In genomic region chrX:52613328-52614030, GRCm38 (mm10) we compare ENCODE assay signal across 8 mouse cellular contexts. TPM values are rescaled to one million over a fixed set of nuclear protein-coding genes. Genes with fewer than 3 reads are reported as not detected.
DNase-seq lines count a peak whose midpoint lies in the region; ATAC-seq and TF ChIP-seq lines count a peak whose summit lies in the region.

Gene Gpc3, minus strand, starts transcription at chrX:52613950.

- ATAC-seq in forebrain, postnatal 0 days: peak; percentile 79
- ATAC-seq in hindbrain, embryonic 11.5 days (ENCODE audit: low FRiP score): peak; percentile 71
- ATAC-seq in limb, embryonic 13.5 days (ENCODE audit: low FRiP score, low read depth): peak; percentile 65
- ATAC-seq in midbrain, embryonic 13.5 days: peak; percentile 87

- no peak for TF ChIP-seq POLR2A in testis, adult 2 months (IDR thresholded peaks at IDR 0.05; ENCODE audit: control insufficient read depth, low read depth, low read length)

- TF ChIP-seq CTCF in forebrain, postnatal 0 days (IDR thresholded peaks at IDR 0.05; ENCODE audit: low read depth): no peak
- no peak for TF ChIP-seq CTCF in testis, adult 2 months (IDR thresholded peaks at IDR 0.05; ENCODE audit: control insufficient read depth, insufficient read depth, insufficient replicate concordance, low read depth, low read length)

- peak; percentile 2 for DNase-seq in CD4-positive helper T cell, adult 2 months (ENCODE audit: low read depth, low spot score)
- peak; percentile 71 for DNase-seq in adrenal gland, adult 2 months
- DNase-seq in forebrain, postnatal 0 days: peak; percentile 25
- DNase-seq in hindbrain, embryonic 11.5 days (ENCODE audit: low spot score): no peak
- DNase-seq in layer of hippocampus, adult 18-20 months (ENCODE audit: low spot score in 2 of 2): no peak

- no peaks in the 10 kb centered on the region for H3K9me3 ChIP-seq in forebrain, postnatal 0 days (ENCODE audit: low read length)
- H3K9me3 ChIP-seq in hindbrain, embryonic 11.5 days (ENCODE audit: control insufficient read depth, low read length): no peaks in the 10 kb centered on the region
- no peaks in the 10 kb centered on the region for H3K9me3 ChIP-seq in limb, embryonic 13.5 days
- H3K9me3 ChIP-seq in midbrain, embryonic 13.5 days: no peaks in the 10 kb centered on the region

- 30% methylated on average over 46 of the region's 48 CpGs for WGBS in forebrain, postnatal 0 days
- WGBS in hindbrain, embryonic 11.5 days: 21% methylated on average over 42 of the region's 48 CpGs
- WGBS in limb, embryonic 13.5 days: 18% methylated on average over 36 of the region's 48 CpGs
- WGBS in midbrain, embryonic 13.5 days: 29% methylated on average over 48 of the region's 48 CpGs

- no peaks in the 10 kb centered on the region for H3K4me1 ChIP-seq in forebrain, postnatal 0 days (ENCODE audit: insufficient read depth)
- no peaks in the 10 kb centered on the region for H3K4me1 ChIP-seq in hindbrain, embryonic 11.5 days (replicated peaks; ENCODE audit: control insufficient read depth, insufficient read depth, low read length)
- H3K4me1 ChIP-seq in limb, embryonic 13.5 days: peaks cover 38% of the 10 kb centered on the region
- H3K4me1 ChIP-seq in midbrain, embryonic 13.5 days (replicated peaks): 0 out of 2 replicates have a peak, but pooled peaks cover 19% of the 10 kb centered on the region
- no peaks in the 10 kb centered on the region; the same call in 1 of the 2 replicates for H3K4me1 ChIP-seq in testis, adult 2 months (ENCODE audit: control insufficient read depth, insufficient read depth, low read length)

- peak within 1 kb of the TSS; percentile 43 for H3K4me3 ChIP-seq in forebrain, postnatal 0 days (ENCODE audit: low read depth, low read length)
- peak within 1 kb of the TSS; percentile 37 for H3K4me3 ChIP-seq in hindbrain, embryonic 11.5 days (ENCODE audit: low read depth, low read length)
- peak within 1 kb of the TSS; percentile 68 for H3K4me3 ChIP-seq in limb, embryonic 13.5 days
- peak within 1 kb of the TSS; percentile 46 for H3K4me3 ChIP-seq in midbrain, embryonic 13.5 days (replicated peaks)
- peak within 1 kb of the TSS; percentile 64 for H3K4me3 ChIP-seq in testis, adult 2 months (ENCODE audit: control insufficient read depth, low read depth, low read length)

- H3K4me2 ChIP-seq in forebrain, postnatal 0 days (ENCODE audit: low read depth): peak within 1 kb of the TSS; percentile 81
- H3K4me2 ChIP-seq in hindbrain, embryonic 11.5 days (replicated peaks; ENCODE audit: low read depth, low read length): peak within 1 kb of the TSS; percentile 65
- H3K4me2 ChIP-seq in limb, embryonic 13.5 days (replicated peaks): peak within 1 kb of the TSS; percentile 62
- peak within 1 kb of the TSS; percentile 74 for H3K4me2 ChIP-seq in midbrain, embryonic 13.5 days (replicated peaks)

- H3K36me3 ChIP-seq in forebrain, postnatal 0 days (ENCODE audit: insufficient read depth): no peaks in the 10 kb centered on the region
- no peaks in the 10 kb centered on the region for H3K36me3 ChIP-seq in hindbrain, embryonic 11.5 days (ENCODE audit: control insufficient read depth, insufficient read depth, low read length)
- H3K36me3 ChIP-seq in limb, embryonic 13.5 days: no peaks in the 10 kb centered on the region
- no peaks in the 10 kb centered on the region for H3K36me3 ChIP-seq in midbrain, embryonic 13.5 days
- no peaks in the 10 kb centered on the region for H3K36me3 ChIP-seq in testis, adult 2 months (ENCODE audit: control insufficient read depth, insufficient read depth, low read length)

- no peaks in the 10 kb centered on the region; the same call in 1 of the 2 replicates for H3K27me3 ChIP-seq in forebrain, postnatal 0 days (ENCODE audit: insufficient read depth, low read length)
- H3K27me3 ChIP-seq in hindbrain, embryonic 11.5 days (ENCODE audit: control insufficient read depth, insufficient read depth, low read length): peaks cover 2% of the 10 kb centered on the region; the same call in 1 of the 2 replicates
- peaks cover 14% of the 10 kb centered on the region; the same call in 1 of the 2 replicates for H3K27me3 ChIP-seq in limb, embryonic 13.5 days
- peaks cover 33% of the 10 kb centered on the region; the same call in 1 of the 2 replicates for H3K27me3 ChIP-seq in midbrain, embryonic 13.5 days
- no peaks in the 10 kb centered on the region for H3K27me3 ChIP-seq in testis, adult 2 months (ENCODE audit: control insufficient read depth, insufficient read depth, low read length)

- no peak within 1 kb of the TSS for H3K9ac ChIP-seq in forebrain, postnatal 0 days
- H3K9ac ChIP-seq in hindbrain, embryonic 11.5 days (ENCODE audit: low read depth, low read length): peak within 1 kb of the TSS; percentile 44; the same call in 1 of the 2 replicates
- peak within 1 kb of the TSS; percentile 86 for H3K9ac ChIP-seq in limb, embryonic 13.5 days
- peak within 1 kb of the TSS; percentile 54 for H3K9ac ChIP-seq in midbrain, embryonic 13.5 days (replicated peaks)

- no peak within 1 kb of the TSS for H3K27ac ChIP-seq in forebrain, postnatal 0 days (ENCODE audit: low read depth, low read length)
- H3K27ac ChIP-seq in hindbrain, embryonic 11.5 days (ENCODE audit: low read depth, low read length): peak within 1 kb of the TSS; percentile 10; the same call in 1 of the 2 replicates
- peak within 1 kb of the TSS; percentile 91 for H3K27ac ChIP-seq in limb, embryonic 13.5 days
- H3K27ac ChIP-seq in midbrain, embryonic 13.5 days: no peak within 1 kb of the TSS
- no peak within 1 kb of the TSS for H3K27ac ChIP-seq in testis, adult 2 months (ENCODE audit: control insufficient read depth, insufficient read depth, low read depth, low read length)

RNA-seq across cellular contexts. Expression of gene Gpc3, which starts in this region (rescaled TPM):
- 10 to 100 TPM; 43.7 to 81.7 TPM for total RNA-seq in adrenal gland, adult 2 months (2021)
- polyA plus RNA-seq in adrenal gland, adult 2 months (2012; rRNA removed): 30.9 and 33.7 TPM in 2 replicates
- total RNA-seq in forebrain, postnatal 0 days (2014; rRNA removed): 11.8 and 30.3 TPM in 2 replicates
- polyA plus RNA-seq in forebrain, postnatal 0 days (2015; fragmentation: Nextera tagmentation; extraction: Ambion mirVana): 48.6 and 58.8 TPM in 2 replicates
- 320 and 338 TPM in 2 replicates for polyA plus RNA-seq in hindbrain, embryonic 11.5 days (2014; fragmentation: Nextera tagmentation; extraction: Ambion mirVana)
- 1,264 and 1,302 TPM in 2 replicates for polyA plus RNA-seq in limb, embryonic 13.5 days (2015; fragmentation: Nextera tagmentation; extraction: Ambion mirVana)
- polyA plus RNA-seq in midbrain, embryonic 13.5 days (2015; fragmentation: Nextera tagmentation; extraction: Ambion mirVana): 55.9 and 58.0 TPM in 2 replicates
- 1.0 and 1.9 TPM in 2 replicates for polyA plus RNA-seq in testis, adult 2 months (2012; rRNA removed)
- 1 to 10 TPM; 8.2 to 9.0 TPM for total RNA-seq in layer of hippocampus, adult 18-20 months (2021)

Comparison
In these comparisons a context has a peak if more than half of its experiments do, and no peak if none do; other contexts are left out.
1. RNA of gene Gpc3 (polyA plus RNA-seq): 1,264 to 1,302 TPM in limb, embryonic 13.5 days, 320 to 338 TPM in hindbrain, embryonic 11.5 days, 48.6 to 58.8 TPM in forebrain, postnatal 0 days, 55.9 to 58.0 TPM in midbrain, embryonic 13.5 days and 30.9 to 33.7 TPM in adrenal gland, adult 2 months; 1.0 to 1.9 TPM in testis, adult 2 months; every median in the first group is over 10 times any median in the second.
2. DNase-seq: peak in CD4-positive helper T cell, adult 2 months (single experiment), adrenal gland, adult 2 months (single experiment) and forebrain, postnatal 0 days (single experiment); none in hindbrain, embryonic 11.5 days (single experiment) and layer of hippocampus, adult 18-20 months (0 of 2).
3. H3K27ac ChIP-seq: peak in hindbrain, embryonic 11.5 days (single experiment) and limb, embryonic 13.5 days (single experiment); none in forebrain, postnatal 0 days (single experiment), midbrain, embryonic 13.5 days (single experiment) and testis, adult 2 months (single experiment).
4. Peak in every context shown above with its lines, with median percentiles within 50 percentile points of each other: ATAC-seq, H3K4me2 ChIP-seq and H3K4me3 ChIP-seq.